Comparison of ENCODE assay signal across 10 mouse cellular contexts in genomic region chr1:81904056-81904455, GRCm38 (mm10).
A peak's percentile ranks its signal among the peaks of the same experiment; 100 is the strongest.
DNase-seq lines count a peak whose midpoint lies in the region; ATAC-seq lines count a peak whose summit lies in the region.
"Had no signal": no experiment of that assay in that cellular context is flagged by ENCODE, and none has a peak within 500 bp of the region (broad histone marks: within the 10 kb centered on the region; RNA-seq: fewer than 3 reads in every experiment).

No protein-coding gene starts in this region.

- intact Hi-C loops in heart, postnatal 10 days (cut with DNase I): no loop called here

- DNase-seq in heart, postnatal 10 days: peak; percentile 10 to 15
- DNase-seq in heart, postnatal 4 days: no peak
- DNase-seq in urinary bladder, adult 18-20 months (ENCODE audit: low spot score in 2 of 2): peak; percentile 10 to 29
- DNase-seq in urinary bladder, postnatal 4 days (ENCODE audit: low spot score in 2 of 2): no peak
- peak; percentile 24 for DNase-seq in yolk sac, embryonic 10.5 days (ENCODE audit: low spot score)
- DNase-seq in cerebellum, adult 9-10 months: no peak
- DNase-seq in hindbrain, embryonic 10.5 days (ENCODE audit: low spot score): no peak
- DNase-seq: retina, postnatal 1 day had no signal

- H3K9me3 ChIP-seq in limb, embryonic 15.5 days: no peaks in the 10 kb centered on the region
- no peaks in the 10 kb centered on the region for H3K9me3 ChIP-seq in hindbrain, embryonic 10.5 days

- 47% methylated on average over 3 of the region's 3 CpGs for WGBS in limb, embryonic 15.5 days
- WGBS in hindbrain, embryonic 10.5 days: 67% methylated on average over 3 of the region's 3 CpGs

- H3K4me1 ChIP-seq in limb, embryonic 15.5 days: no peaks in the 10 kb centered on the region
- H3K4me1 ChIP-seq in hindbrain, embryonic 10.5 days (replicated peaks): 0 out of 2 replicates have a peak, but pooled peaks cover 3% of the 10 kb centered on the region

- peak overlapping the region; percentile 57; the same call in 1 of the 2 replicates for H3K27ac ChIP-seq in limb, embryonic 15.5 days
- no peak overlapping the region for H3K27ac ChIP-seq in hindbrain, embryonic 10.5 days

- no peak overlapping the region for H3K4me2 ChIP-seq in limb, embryonic 15.5 days

- no peaks in the 10 kb centered on the region for H3K36me3 ChIP-seq in limb, embryonic 15.5 days
- no peaks in the 10 kb centered on the region for H3K36me3 ChIP-seq in hindbrain, embryonic 10.5 days

- H3K9ac ChIP-seq in limb, embryonic 15.5 days: no peak overlapping the region

- H3K27me3 ChIP-seq in limb, embryonic 15.5 days: no peaks in the 10 kb centered on the region
- H3K27me3 ChIP-seq in hindbrain, embryonic 10.5 days (ENCODE audit: insufficient read depth, poor library complexity, severe bottlenecking): no peaks in the 10 kb centered on the region

- H3K4me3 ChIP-seq in limb, embryonic 15.5 days: no peak overlapping the region
- no peak overlapping the region for H3K4me3 ChIP-seq in hindbrain, embryonic 10.5 days

- no peak for ATAC-seq in limb, embryonic 15.5 days (ENCODE audit: insufficient number of reproducible peaks, low FRiP score, low TSS enrichment, low read depth)
- ATAC-seq: forebrain, embryonic 16.5 days had no signal

Comparison
In these comparisons a context has a peak if more than half of its experiments do, and no peak if none do; other contexts are left out.
1. DNase-seq: peak in heart, postnatal 10 days (2 of 2), urinary bladder, adult 18-20 months (2 of 2) and yolk sac, embryonic 10.5 days (single experiment); none in heart, postnatal 4 days (single experiment), urinary bladder, postnatal 4 days (0 of 2), cerebellum, adult 9-10 months (single experiment) and hindbrain, embryonic 10.5 days (single experiment).